Mouse (Mus musculus): ENCODE data around the gene Snx14. TPM values are rescaled to one million over a fixed set of nuclear protein-coding genes. Genes with fewer than 3 reads are reported as not detected.

The Snx14 gene
- polyA plus RNA-seq, 1 experiment from 2014 or later, result 29.7 TPM

DNA sequence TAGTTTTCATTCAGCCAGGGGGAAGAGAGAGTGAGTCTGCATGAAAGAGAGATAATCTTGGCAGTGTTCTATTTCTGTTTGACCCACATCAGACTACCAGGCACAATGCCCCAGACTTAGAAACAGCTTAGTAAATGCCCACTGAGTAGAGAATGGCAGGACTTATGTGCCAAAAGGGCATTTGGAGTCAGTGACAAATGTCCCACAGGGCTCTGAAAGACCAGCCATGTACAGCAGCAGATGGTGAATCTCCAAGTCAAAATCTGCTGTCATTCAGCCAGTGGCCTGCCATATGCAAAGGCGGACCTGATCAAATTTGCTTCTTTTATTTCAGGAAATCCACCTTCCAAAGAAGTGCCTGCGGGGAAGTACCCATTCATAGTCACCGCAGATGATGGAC lies 75.7 kb downstream of the Snx14 start:
- DNase-seq (ENCODE audit: low spot score) (no peak), ATAC-seq (replicated peaks; ENCODE audit: low FRiP score, low TSS enrichment, low read depth) (no peak)
- Histone ChIP-seq H3K9ac (ENCODE audit: low read length) (no peak overlapping the region), H3K4me1 (replicated peaks; ENCODE audit: control insufficient read depth, insufficient read depth, low read length) (no peaks in the 10 kb centered on the region), H3K4me3 (ENCODE audit: low read depth, low read length) (no peak overlapping the region), H3K27ac (ENCODE audit: low read depth) (no peak overlapping the region), H3K27me3 (replicated peaks; ENCODE audit: control insufficient read depth, insufficient read depth, low read length) (no peaks in the 10 kb centered on the region), H3K4me2 (ENCODE audit: low read length) (no peak overlapping the region), H3K9me3 (ENCODE audit: control insufficient read depth, low read length) (no peaks in the 10 kb centered on the region), H3K36me3 (ENCODE audit: control insufficient read depth, insufficient read depth, low read length) (no peaks in the 10 kb centered on the region)
- 90% methylated on average over 3 of the region's 3 CpGs for WGBS

DNA sequence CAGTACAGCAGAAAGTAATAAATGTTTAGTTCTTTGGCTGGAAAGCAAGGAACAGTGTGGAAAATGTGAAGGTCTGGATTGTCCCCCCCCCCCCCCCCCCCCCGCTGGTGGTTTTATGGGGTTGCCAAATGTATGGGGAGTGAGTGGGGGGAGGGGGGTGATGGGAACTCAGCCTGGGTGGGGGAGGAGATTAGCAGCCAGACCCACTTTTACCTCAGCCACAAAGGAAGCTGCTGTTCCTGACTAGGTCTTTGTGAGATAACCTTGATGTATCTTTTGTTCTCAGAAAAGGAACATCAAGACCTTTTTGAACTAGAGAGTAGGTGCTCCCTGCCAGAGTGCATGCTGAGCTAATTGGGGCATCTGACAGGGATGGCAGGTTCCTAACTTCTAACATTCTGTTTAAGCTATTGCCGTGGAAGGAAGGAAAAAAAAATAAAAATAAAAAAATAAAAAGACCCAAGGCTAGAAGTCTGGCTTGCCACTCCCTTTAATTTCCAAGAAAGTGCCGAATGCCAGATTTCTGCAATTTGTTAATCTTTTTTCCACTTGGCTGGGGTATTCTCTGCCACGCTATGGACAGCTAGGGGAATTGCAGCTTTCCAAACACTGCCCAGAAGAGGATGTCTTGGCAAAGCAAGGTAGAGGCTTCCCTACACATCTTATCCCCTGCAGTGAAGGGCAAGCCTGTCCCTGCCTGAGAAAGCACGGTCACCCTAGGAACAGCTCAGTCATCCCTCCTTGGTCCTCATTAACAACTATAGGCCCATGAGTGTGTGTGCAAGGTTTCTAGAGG lies 76.5 kb downstream of the Snx14 start:
- WGBS, result 41% methylated on average over 4 of the region's 5 CpGs
- no peak overlapping the region for H3K9ac ChIP-seq (ENCODE audit: low read length)
- H3K4me1 ChIP-seq (replicated peaks; ENCODE audit: control insufficient read depth, insufficient read depth, low read length), result no peaks in the 10 kb centered on the region
- no peaks in the 10 kb centered on the region for H3K27me3 ChIP-seq (replicated peaks; ENCODE audit: control insufficient read depth, insufficient read depth, low read length)
- ATAC-seq (replicated peaks; ENCODE audit: low FRiP score, low TSS enrichment, low read depth) (no peak), DNase-seq (ENCODE audit: low spot score) (no peak)
- H3K27ac ChIP-seq (ENCODE audit: low read depth), result no peak overlapping the region
- no peak overlapping the region for H3K4me2 ChIP-seq (ENCODE audit: low read length)
- H3K9me3 ChIP-seq (ENCODE audit: control insufficient read depth, low read length), result no peaks in the 10 kb centered on the region
- no peak overlapping the region for H3K4me3 ChIP-seq (ENCODE audit: low read depth, low read length)
- no peaks in the 10 kb centered on the region for H3K36me3 ChIP-seq (ENCODE audit: control insufficient read depth, insufficient read depth, low read length)

DNA sequence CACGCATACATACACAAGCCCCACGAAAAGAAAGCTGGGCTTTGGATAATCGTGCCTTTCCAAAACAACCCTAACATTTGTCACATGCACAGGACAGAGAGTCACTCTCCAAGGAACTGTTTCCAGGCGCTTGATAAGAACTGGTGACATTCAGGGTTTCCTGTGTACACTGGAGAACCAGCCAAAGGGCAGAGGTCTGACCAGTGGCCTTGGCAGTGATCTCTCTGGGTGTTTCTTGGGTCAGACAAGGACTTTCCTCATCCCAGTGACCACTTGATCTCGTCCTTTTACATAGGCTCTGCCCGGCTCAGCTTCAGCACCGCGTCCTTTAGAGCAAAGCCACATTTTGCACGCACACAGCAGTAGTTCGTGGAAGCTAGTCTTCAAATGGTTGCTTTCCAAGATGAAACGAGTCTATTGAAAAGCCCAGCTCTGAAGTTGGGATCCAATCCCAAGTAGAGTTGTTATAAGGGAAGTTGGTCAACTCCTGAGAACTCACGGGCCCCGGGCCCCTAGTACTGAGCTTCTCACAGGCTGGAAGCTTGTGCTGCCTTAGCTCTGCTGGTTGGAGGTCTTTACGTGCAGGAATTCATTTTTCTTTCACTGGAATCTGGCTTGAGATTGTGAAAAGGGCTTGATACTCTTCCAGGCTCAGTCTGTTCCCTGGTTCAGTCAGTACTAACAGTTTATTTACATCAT lies 77.4 kb downstream of the Snx14 start:
- no peak overlapping the region for H3K4me2 ChIP-seq (ENCODE audit: low read length)
- H3K4me3 ChIP-seq (ENCODE audit: low read depth, low read length), result no peak overlapping the region
- no peaks in the 10 kb centered on the region for H3K36me3 ChIP-seq (ENCODE audit: control insufficient read depth, insufficient read depth, low read length)
- H3K27ac ChIP-seq (ENCODE audit: low read depth), result no peak overlapping the region
- ATAC-seq (replicated peaks; ENCODE audit: low FRiP score, low TSS enrichment, low read depth) (no peak), DNase-seq (ENCODE audit: low spot score) (no peak)
- WGBS, result 77% methylated on average over 14 of the region's 14 CpGs
- no peaks in the 10 kb centered on the region for H3K4me1 ChIP-seq (replicated peaks; ENCODE audit: control insufficient read depth, insufficient read depth, low read length)
- H3K27me3 ChIP-seq (replicated peaks; ENCODE audit: control insufficient read depth, insufficient read depth, low read length), result no peaks in the 10 kb centered on the region
- no peaks in the 10 kb centered on the region for H3K9me3 ChIP-seq (ENCODE audit: control insufficient read depth, low read length)
- no peak overlapping the region for H3K9ac ChIP-seq (ENCODE audit: low read length)

DNA sequence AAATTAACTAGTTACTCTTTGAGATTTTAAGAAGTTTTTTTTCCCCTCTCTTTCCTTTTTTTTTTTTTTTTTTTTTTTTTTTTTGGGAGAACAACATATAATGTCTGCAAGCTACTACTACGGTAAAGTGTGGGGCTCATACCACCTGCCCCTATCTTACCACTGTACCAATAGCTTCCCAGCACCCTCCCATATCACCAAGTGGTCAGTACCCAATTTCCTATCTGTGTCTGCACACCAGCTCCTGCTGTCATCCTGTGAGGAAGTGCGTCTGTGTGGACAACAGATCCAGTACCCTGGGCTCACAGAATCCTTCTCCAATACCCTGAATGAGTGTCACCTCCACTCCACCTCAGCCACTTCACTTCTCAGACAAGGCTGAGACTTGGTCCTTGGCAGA lies 79.6 kb downstream of the Snx14 start:
- Histone ChIP-seq H3K4me1 (replicated peaks; ENCODE audit: control insufficient read depth, insufficient read depth, low read length) (no peaks in the 10 kb centered on the region), H3K9me3 (ENCODE audit: control insufficient read depth, low read length) (no peaks in the 10 kb centered on the region), H3K4me3 (ENCODE audit: low read depth, low read length) (no peak overlapping the region), H3K4me2 (ENCODE audit: low read length) (no peak overlapping the region), H3K9ac (ENCODE audit: low read length) (no peak overlapping the region), H3K36me3 (ENCODE audit: control insufficient read depth, insufficient read depth, low read length) (no peaks in the 10 kb centered on the region), H3K27me3 (replicated peaks; ENCODE audit: control insufficient read depth, insufficient read depth, low read length) (no peaks in the 10 kb centered on the region), H3K27ac (ENCODE audit: low read depth) (no peak overlapping the region)
- ATAC-seq (replicated peaks; ENCODE audit: low FRiP score, low TSS enrichment, low read depth) (no peak), DNase-seq (ENCODE audit: low spot score) (no peak)
- WGBS, result 78% methylated on average over 2 of the region's 2 CpGs

DNA sequence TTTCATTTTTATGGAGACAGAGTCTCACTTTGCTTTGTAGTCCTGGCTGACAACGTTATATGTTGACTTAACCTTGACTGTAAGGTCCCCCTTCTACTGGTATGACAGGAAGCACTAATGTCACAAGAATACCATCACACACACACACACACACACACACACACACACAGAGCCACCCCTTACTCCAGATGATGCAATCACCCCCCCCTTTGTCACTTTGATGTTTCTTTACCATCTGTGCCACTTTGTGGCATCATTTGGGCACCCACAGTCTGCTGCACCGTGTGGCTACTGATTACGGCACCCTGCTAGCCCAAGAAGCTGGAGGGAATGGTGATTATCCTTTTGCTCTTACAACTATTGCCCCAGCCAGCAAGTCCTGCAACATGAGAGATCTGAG lies 81.6 kb downstream of the Snx14 start:
- DNase-seq (ENCODE audit: low spot score), result no peak
- Histone ChIP-seq H3K4me3 (ENCODE audit: low read depth, low read length) (no peak overlapping the region), H3K27ac (ENCODE audit: low read depth) (no peak overlapping the region), H3K9me3 (ENCODE audit: control insufficient read depth, low read length) (no peaks in the 10 kb centered on the region), H3K27me3 (replicated peaks; ENCODE audit: control insufficient read depth, insufficient read depth, low read length) (no peaks in the 10 kb centered on the region), H3K4me1 (replicated peaks; ENCODE audit: control insufficient read depth, insufficient read depth, low read length) (no peaks in the 10 kb centered on the region), H3K9ac (ENCODE audit: low read length) (no peak overlapping the region), H3K36me3 (ENCODE audit: control insufficient read depth, insufficient read depth, low read length) (no peaks in the 10 kb centered on the region), H3K4me2 (ENCODE audit: low read length) (no peak overlapping the region)
- ATAC-seq (replicated peaks; ENCODE audit: low FRiP score, low TSS enrichment, low read depth), result no peak
- WGBS, result 61% methylated on average over 3 of the region's 3 CpGs

DNA sequence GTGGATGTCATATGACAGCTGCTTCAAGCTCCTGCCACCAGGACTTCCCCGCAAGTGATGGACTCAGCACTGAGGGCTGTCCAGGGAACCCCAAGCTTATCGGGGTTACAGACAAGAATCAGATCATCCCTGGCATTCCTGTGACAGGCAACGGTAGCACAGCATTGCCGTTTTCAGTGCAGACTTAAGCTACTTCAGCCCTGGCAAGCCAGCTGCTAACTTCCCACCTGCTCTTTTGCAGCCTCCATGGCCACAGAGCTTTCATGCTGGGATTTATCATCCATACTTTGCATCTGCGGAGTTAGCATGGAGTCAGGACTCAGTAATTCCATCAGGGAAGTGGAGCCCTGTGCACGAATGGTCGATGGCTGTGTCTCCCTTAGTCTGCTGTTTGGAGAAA lies 85.3 kb downstream of the Snx14 start:
- Histone ChIP-seq H3K4me2 (ENCODE audit: low read length) (no peak overlapping the region), H3K9ac (ENCODE audit: low read length) (no peak overlapping the region), H3K4me1 (replicated peaks; ENCODE audit: control insufficient read depth, insufficient read depth, low read length) (no peaks in the 10 kb centered on the region), H3K4me3 (ENCODE audit: low read depth, low read length) (no peak overlapping the region), H3K36me3 (ENCODE audit: control insufficient read depth, insufficient read depth, low read length) (no peaks in the 10 kb centered on the region), H3K9me3 (ENCODE audit: control insufficient read depth, low read length) (no peaks in the 10 kb centered on the region), H3K27me3 (replicated peaks; ENCODE audit: control insufficient read depth, insufficient read depth, low read length) (no peaks in the 10 kb centered on the region), H3K27ac (ENCODE audit: low read depth) (no peak overlapping the region)
- no peak for ATAC-seq (replicated peaks; ENCODE audit: low FRiP score, low TSS enrichment, low read depth)
- no peak for DNase-seq (ENCODE audit: low spot score)
- WGBS, result 90% methylated on average over 7 of the region's 7 CpGs

DNA sequence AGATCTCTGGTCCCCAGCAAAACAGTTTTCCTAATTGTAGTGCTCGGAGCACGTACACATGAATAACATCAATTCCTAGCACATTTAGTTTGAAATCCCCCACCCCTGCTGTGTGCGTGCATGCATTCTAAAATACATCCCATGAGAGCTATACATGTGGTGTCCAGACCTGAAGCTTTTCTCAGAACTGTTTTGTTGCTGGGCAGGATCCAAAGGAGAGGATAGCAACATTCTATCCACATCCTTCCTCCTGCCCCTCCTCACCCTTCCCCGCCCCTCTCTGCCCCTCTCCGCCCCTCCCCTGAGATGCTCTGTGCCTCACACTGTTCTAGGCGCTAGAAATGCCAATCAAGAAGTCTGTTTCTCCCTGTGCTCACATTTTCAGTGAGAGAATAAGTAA lies 86.0 kb downstream of the Snx14 start:
- H3K9me3 ChIP-seq (ENCODE audit: control insufficient read depth, low read length), result no peaks in the 10 kb centered on the region
- H3K27me3 ChIP-seq (replicated peaks; ENCODE audit: control insufficient read depth, insufficient read depth, low read length), result no peaks in the 10 kb centered on the region
- H3K4me3 ChIP-seq (ENCODE audit: low read depth, low read length), result no peak overlapping the region
- no peaks in the 10 kb centered on the region for H3K4me1 ChIP-seq (replicated peaks; ENCODE audit: control insufficient read depth, insufficient read depth, low read length)
- WGBS, result 77% methylated on average over 6 of the region's 6 CpGs
- no peak overlapping the region for H3K4me2 ChIP-seq (ENCODE audit: low read length)
- DNase-seq (ENCODE audit: low spot score) (no peak), ATAC-seq (replicated peaks; ENCODE audit: low FRiP score, low TSS enrichment, low read depth) (no peak)
- no peak overlapping the region for H3K27ac ChIP-seq (ENCODE audit: low read depth)
- H3K36me3 ChIP-seq (ENCODE audit: control insufficient read depth, insufficient read depth, low read length), result no peaks in the 10 kb centered on the region
- no peak overlapping the region for H3K9ac ChIP-seq (ENCODE audit: low read length)

DNA sequence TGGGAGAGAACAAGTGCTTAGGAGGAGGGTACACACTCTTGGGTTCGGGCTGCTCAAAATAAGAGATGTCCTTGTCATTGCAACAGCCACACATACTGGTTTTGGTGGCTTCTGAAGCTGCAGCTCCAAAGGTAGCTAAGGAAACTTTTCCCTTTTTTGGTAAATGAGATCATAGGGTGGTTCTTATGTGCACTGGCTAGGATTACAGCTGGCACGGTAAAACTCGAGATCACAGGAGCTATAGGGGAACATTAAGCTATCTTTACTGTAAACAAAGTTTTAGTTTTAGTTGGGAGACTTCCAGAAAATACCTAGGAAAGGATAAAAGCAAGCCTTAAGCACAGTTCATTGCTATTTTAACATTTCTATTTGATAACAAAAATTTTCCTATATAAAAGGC lies 87.6 kb downstream of the Snx14 start:
- H3K4me3 ChIP-seq (ENCODE audit: low read depth, low read length), result no peak overlapping the region
- no peak for DNase-seq (ENCODE audit: low spot score)
- no peaks in the 10 kb centered on the region for H3K27me3 ChIP-seq (replicated peaks; ENCODE audit: control insufficient read depth, insufficient read depth, low read length)
- WGBS, result 46% methylated on average over 3 of the region's 3 CpGs
- ATAC-seq (replicated peaks; ENCODE audit: low FRiP score, low TSS enrichment, low read depth), result no peak
- H3K9me3 ChIP-seq (ENCODE audit: control insufficient read depth, low read length), result no peaks in the 10 kb centered on the region
- no peak overlapping the region for H3K9ac ChIP-seq (ENCODE audit: low read length)
- H3K4me2 ChIP-seq (ENCODE audit: low read length), result no peak overlapping the region
- H3K27ac ChIP-seq (ENCODE audit: low read depth), result no peak overlapping the region
- no peaks in the 10 kb centered on the region for H3K36me3 ChIP-seq (ENCODE audit: control insufficient read depth, insufficient read depth, low read length)
- H3K4me1 ChIP-seq (replicated peaks; ENCODE audit: control insufficient read depth, insufficient read depth, low read length), result no peaks in the 10 kb centered on the region

DNA sequence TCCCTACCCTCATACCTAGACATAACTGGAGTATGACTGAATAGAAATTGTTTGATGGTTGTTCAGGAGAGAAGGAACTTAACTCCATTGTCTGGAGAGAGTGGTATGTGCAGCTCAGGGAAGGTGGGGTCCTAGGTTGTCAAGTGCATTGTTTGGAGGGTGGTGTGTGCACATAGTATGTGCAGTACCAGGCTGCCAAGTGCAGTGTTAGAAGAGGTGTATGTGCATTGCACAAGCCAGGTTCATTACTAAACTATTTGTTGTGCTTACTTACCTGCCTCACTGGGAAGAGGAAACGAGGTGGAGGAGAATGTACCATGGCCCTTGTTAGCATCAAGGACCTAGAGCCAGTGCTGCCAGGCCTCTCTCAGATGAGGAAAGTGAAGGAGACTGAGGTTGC lies 88.4 kb downstream of the Snx14 start:
- no peak for DNase-seq (ENCODE audit: low spot score)
- Histone ChIP-seq H3K4me2 (ENCODE audit: low read length) (no peak overlapping the region), H3K36me3 (ENCODE audit: control insufficient read depth, insufficient read depth, low read length) (no peaks in the 10 kb centered on the region), H3K9ac (ENCODE audit: low read length) (no peak overlapping the region), H3K4me1 (replicated peaks; ENCODE audit: control insufficient read depth, insufficient read depth, low read length) (no peaks in the 10 kb centered on the region), H3K27me3 (replicated peaks; ENCODE audit: control insufficient read depth, insufficient read depth, low read length) (no peaks in the 10 kb centered on the region), H3K4me3 (ENCODE audit: low read depth, low read length) (no peak overlapping the region), H3K9me3 (ENCODE audit: control insufficient read depth, low read length) (no peaks in the 10 kb centered on the region), H3K27ac (ENCODE audit: low read depth) (no peak overlapping the region)
- no peak for ATAC-seq (replicated peaks; ENCODE audit: low FRiP score, low TSS enrichment, low read depth)
- WGBS, result 90% methylated on average over 1 of the region's 1 CpGs
